In the genomic region with DNA sequence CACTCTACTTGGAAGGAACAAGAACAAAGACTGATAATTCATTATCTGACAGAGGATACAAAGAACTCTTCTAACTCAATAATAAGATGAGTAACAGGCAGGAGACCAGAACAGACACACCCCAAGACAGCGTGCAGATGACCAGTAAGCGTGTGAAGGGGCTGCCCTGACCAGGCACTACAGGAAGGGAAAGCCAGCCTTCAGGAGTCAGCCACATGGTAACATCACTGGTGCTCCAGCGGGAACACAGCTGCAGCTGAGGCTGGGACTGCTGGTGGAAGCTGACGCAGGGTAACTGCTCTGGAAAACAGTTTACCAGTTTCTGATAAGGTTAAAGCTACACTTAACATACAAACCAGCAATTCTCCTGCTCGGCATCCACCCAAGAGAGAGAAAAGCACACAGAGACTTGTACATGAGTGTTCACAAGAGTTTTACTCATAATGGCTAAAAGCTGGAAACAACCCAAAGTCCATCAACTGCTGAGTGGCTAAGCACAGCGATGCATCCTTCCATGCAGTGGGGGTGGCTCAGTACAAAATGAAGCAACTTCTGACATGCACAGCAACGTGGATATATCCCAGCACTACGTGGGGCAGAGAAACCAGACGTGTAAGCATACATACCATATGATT, we compare ENCODE assay signal across 13 mouse cellular contexts.
A peak's percentile ranks its signal among the peaks of the same experiment; 100 is the strongest.
DNase-seq lines count a peak whose midpoint lies in the region; ATAC-seq lines count a peak whose summit lies in the region.
"Had no signal": no experiment of that assay in that cellular context is flagged by ENCODE, and none has a peak within 500 bp of the region (broad histone marks: within the 10 kb centered on the region; RNA-seq: fewer than 3 reads in every experiment).

No protein-coding gene starts in this region.

- no peak for ATAC-seq in embryonic facial prominence, embryonic 13.5 days (ENCODE audit: insufficient number of reproducible peaks, insufficient read depth, low FRiP score, low TSS enrichment, low read depth)
- no peak for ATAC-seq in neural tube, embryonic 13.5 days (ENCODE audit: low read depth)

- no peak overlapping the region for H3K9ac ChIP-seq in embryonic facial prominence, embryonic 13.5 days
- H3K9ac ChIP-seq in neural tube, embryonic 13.5 days, result no peak overlapping the region
- H3K9ac ChIP-seq: heart, embryonic 12.5 days; liver, embryonic 13.5 days had no signal

- 0 out of 2 replicates have a peak, but pooled peaks cover under 1% of the 10 kb centered on the region for H3K27me3 ChIP-seq in embryonic facial prominence, embryonic 13.5 days
- H3K27me3 ChIP-seq in neural tube, embryonic 13.5 days, result no peaks in the 10 kb centered on the region
- H3K27me3 ChIP-seq: heart, embryonic 12.5 days; liver, embryonic 13.5 days had no signal

- H3K9me3 ChIP-seq in embryonic facial prominence, embryonic 13.5 days, result no peaks in the 10 kb centered on the region
- no peaks in the 10 kb centered on the region for H3K9me3 ChIP-seq in neural tube, embryonic 13.5 days
- H3K9me3 ChIP-seq: heart, embryonic 12.5 days; liver, embryonic 13.5 days had no signal

- peak; percentile 38 for DNase-seq in embryo, embryonic 10.5 days (ENCODE audit: low spot score)
- no peak for DNase-seq in embryo, embryonic 9.5 days (ENCODE audit: extremely low spot score)
- DNase-seq in kidney, postnatal 10 days, result peak; percentile 18
- no peak for DNase-seq in kidney, adult 8-10 months
- DNase-seq in urinary bladder, postnatal 25 days (ENCODE audit: low spot score), result no peak
- no peak for DNase-seq in thymus, postnatal 0 days (ENCODE audit: low spot score)
- DNase-seq: cerebellum, postnatal 10 days; gastrocnemius, postnatal 14 days; liver, embryonic 13.5 days had no signal

- H3K4me2 ChIP-seq in embryonic facial prominence, embryonic 13.5 days, result no peak overlapping the region
- H3K4me2 ChIP-seq in neural tube, embryonic 13.5 days, result no peak overlapping the region
- H3K4me2 ChIP-seq: heart, embryonic 12.5 days; liver, embryonic 13.5 days had no signal

- no peak overlapping the region for H3K4me3 ChIP-seq in embryonic facial prominence, embryonic 13.5 days
- H3K4me3 ChIP-seq in neural tube, embryonic 13.5 days, result no peak overlapping the region
- H3K4me3 ChIP-seq: erythroblast, embryonic 14.5 days; heart, embryonic 12.5 days; liver, embryonic 13.5 days had no signal

- 48% methylated on average over 9 of the region's 9 CpGs for WGBS in embryonic facial prominence, embryonic 13.5 days
- WGBS in neural tube, embryonic 13.5 days, result 48% methylated on average over 9 of the region's 9 CpGs

- peak overlapping the region; percentile 45; the same call in 1 of the 2 replicates for H3K27ac ChIP-seq in embryonic facial prominence, embryonic 13.5 days
- H3K27ac ChIP-seq in neural tube, embryonic 13.5 days (replicated peaks), result peak overlapping the region; percentile 49; the same call in 1 of the 2 replicates
- H3K27ac ChIP-seq: liver, embryonic 13.5 days had no signal

- H3K36me3 ChIP-seq in embryonic facial prominence, embryonic 13.5 days, result peaks cover 1% of the 10 kb centered on the region; the same call in 1 of the 2 replicates
- H3K36me3 ChIP-seq in neural tube, embryonic 13.5 days, result no peaks in the 10 kb centered on the region

- peaks cover 34% of the 10 kb centered on the region for H3K4me1 ChIP-seq in embryonic facial prominence, embryonic 13.5 days
- H3K4me1 ChIP-seq in neural tube, embryonic 13.5 days (replicated peaks), result peaks cover 56% of the 10 kb centered on the region

Comparison
In these comparisons a context has a peak if more than half of its experiments do, and no peak if none do; other contexts are left out.
1. DNase-seq: peak in embryo, embryonic 10.5 days (single experiment) and kidney, postnatal 10 days (single experiment); none in embryo, embryonic 9.5 days (single experiment), kidney, adult 8-10 months (0 of 2), urinary bladder, postnatal 25 days (single experiment) and thymus, postnatal 0 days (single experiment).